Mouse (Mus musculus): ENCODE measurements around the gene Nup43. TPM values are rescaled to one million over a fixed set of nuclear protein-coding genes. Genes with fewer than 3 reads are reported as not detected.

Gene Nup43
- total and polyA plus RNA-seq, 3 experiments: 52.9 to 64.7 TPM; not detected in 1

DNA sequence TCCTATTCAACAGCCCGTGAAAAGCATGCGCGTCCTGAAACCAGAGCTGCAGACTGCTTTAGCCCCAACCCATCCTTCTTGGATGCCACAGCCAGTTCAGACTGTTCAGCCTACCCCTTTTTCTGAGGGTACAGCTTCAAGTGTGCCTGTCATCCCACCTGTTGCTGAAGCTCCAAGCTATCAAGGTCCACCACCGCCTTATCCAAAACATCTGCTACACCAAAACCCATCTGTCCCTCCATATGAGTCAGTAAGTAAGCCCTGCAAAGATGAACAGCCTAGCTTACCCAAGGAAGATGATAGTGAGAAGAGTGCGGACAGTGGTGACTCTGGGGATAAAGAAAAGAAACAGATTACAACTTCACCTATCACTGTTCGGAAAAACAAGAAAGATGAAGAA, 35.3 kb downstream of the Nup43 start:
- Histone ChIP-seq H3K4me3 (ENCODE audit: control insufficient read depth in 1 of 2, insufficient read depth in 1 of 2, low read depth in 2 of 2, low read length in 2 of 2) (no peak overlapping the region), H3K79me2 (ENCODE audit: control insufficient read depth, insufficient read depth, low read length, poor library complexity) (no peaks in the 10 kb centered on the region; the same call in 1 of the 2 replicates), H3K9me3 (replicated peaks; ENCODE audit: insufficient read depth, low read length) (no peaks in the 10 kb centered on the region), H3K9ac (ENCODE audit: control insufficient read depth, low read depth, low read length, poor library complexity, severe bottlenecking) (no peak overlapping the region), H3K36me3 (ENCODE audit: control insufficient read depth in 1 of 2, insufficient read depth in 2 of 2, low read length in 2 of 2) (peaks cover 6 to 34% of the 10 kb centered on the region in 2 experiments), H3K27me3 (ENCODE audit: control insufficient read depth in 1 of 2, insufficient read depth in 2 of 2, low read length in 2 of 2) (no peaks in the 10 kb centered on the region), H3K27ac (ENCODE audit: control insufficient read depth, low read depth, low read length) (no peak overlapping the region), H3K4me1 (ENCODE audit: control insufficient read depth in 1 of 2, insufficient read depth in 2 of 2, low read length in 2 of 2) (peaks cover 3 to 5% of the 10 kb centered on the region in 2 experiments; a peak in 2 of 4 replicates)
- TF ChIP-seq MEF2A (IDR thresholded peaks at IDR 0.05; ENCODE audit: extremely low read depth, insufficient replicate concordance, low read depth, low read length, poor library complexity, severe bottlenecking) (no peak), ZNF384 (IDR thresholded peaks at IDR 0.05; ENCODE audit: low read depth, low read length) (no peak), TCF12 (IDR thresholded peaks at IDR 0.05; ENCODE audit: low read depth, low read length) (no peak), ZMIZ1 (IDR thresholded peaks at IDR 0.05; ENCODE audit: low read depth, low read length) (no peak), KAT2A (conservative IDR thresholded peaks at IDR 0.05; ENCODE audit: low read depth, low read length) (no peak), BHLHE40 (IDR thresholded peaks at IDR 0.05; ENCODE audit: borderline replicate concordance, low read depth, low read length) (no peak), E2F4 (IDR thresholded peaks at IDR 0.05; ENCODE audit: borderline replicate concordance, low read depth, low read length) (no peak), CHD1 (IDR thresholded peaks at IDR 0.05; ENCODE audit: low read depth, low read length) (no peak), NELFE (IDR thresholded peaks at IDR 0.05; ENCODE audit: low read depth, low read length) (no peak), TAL1 (IDR thresholded peaks at IDR 0.05; ENCODE audit: low read length) (no peak), CTCF (IDR thresholded peaks at IDR 0.05 in 2 of 3, conservative IDR thresholded peaks at IDR 0.05 in 1 of 3; ENCODE audit: control insufficient read depth in 1 of 3, insufficient read depth in 1 of 3, low read depth in 2 of 3, low read length in 3 of 3, poor library complexity in 1 of 3, severe bottlenecking in 1 of 3) (no peak), RAD21 (IDR thresholded peaks at IDR 0.05; ENCODE audit: low read depth, low read length) (no peak), MXI1 (IDR thresholded peaks at IDR 0.05; ENCODE audit: low read depth, low read length) (no peak), ETS1 (IDR thresholded peaks at IDR 0.05; ENCODE audit: low read depth, low read length) (no peak), USF1 (IDR thresholded peaks at IDR 0.05; ENCODE audit: low read depth, low read length) (no peak), ZKSCAN1 (IDR thresholded peaks at IDR 0.05; ENCODE audit: low read depth, low read length) (no peak), GABPA (IDR thresholded peaks at IDR 0.05; ENCODE audit: low read depth, low read length) (no peak), JUND (IDR thresholded peaks at IDR 0.05; ENCODE audit: low read depth, low read length) (no peak), POLR2AphosphoS2 (IDR thresholded peaks at IDR 0.05; ENCODE audit: low read length) (no peak)
- no peak for DNase-seq (ENCODE audit: low read depth, low spot score)

DNA sequence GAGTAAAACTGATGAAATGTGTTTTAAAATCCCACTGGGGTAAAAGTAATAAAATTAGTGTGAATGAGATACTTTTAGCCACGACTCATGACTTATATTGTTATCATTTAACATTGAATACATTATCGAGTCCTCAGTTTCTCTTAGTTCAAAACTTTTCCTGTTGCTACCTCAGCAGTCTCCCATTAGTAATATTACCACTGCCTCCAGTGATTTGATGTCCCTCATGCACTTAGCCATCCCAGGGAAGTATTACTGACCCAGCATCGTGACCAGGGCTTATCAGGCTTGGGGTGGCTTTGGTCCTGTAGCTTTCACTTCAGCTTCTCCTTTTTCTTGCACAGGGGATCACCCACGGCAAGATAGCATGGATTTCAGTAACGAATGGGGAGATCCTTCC, 42.8 kb downstream of the Nup43 start:
- no peaks in the 10 kb centered on the region for H3K79me2 ChIP-seq (ENCODE audit: control insufficient read depth, insufficient read depth, low read length, poor library complexity)
- no peak for TF ChIP-seq TBP (IDR thresholded peaks at IDR 0.05; ENCODE audit: low read depth, low read length)
- TF ChIP-seq MAFK (IDR thresholded peaks at IDR 0.05; ENCODE audit: borderline replicate concordance, low read depth, low read length): no peak
- TF ChIP-seq ZKSCAN1 (IDR thresholded peaks at IDR 0.05; ENCODE audit: low read depth, low read length): no peak
- no peak for TF ChIP-seq NRF1 (IDR thresholded peaks at IDR 0.05; ENCODE audit: insufficient read depth, low read depth, low read length, poor library complexity, severe bottlenecking)
- TF ChIP-seq MXI1 (IDR thresholded peaks at IDR 0.05; ENCODE audit: low read depth, low read length): no peak
- no peaks in the 10 kb centered on the region for H3K9me3 ChIP-seq (replicated peaks; ENCODE audit: insufficient read depth, low read length)
- no peak overlapping the region for H3K27ac ChIP-seq (ENCODE audit: control insufficient read depth, low read depth, low read length)
- no peak overlapping the region for H3K9ac ChIP-seq (ENCODE audit: control insufficient read depth, low read depth, low read length, poor library complexity, severe bottlenecking)
- H3K4me1 ChIP-seq (ENCODE audit: control insufficient read depth in 1 of 2, insufficient read depth in 2 of 2, low read length in 2 of 2): no peaks in the 10 kb centered on the region; a peak in 1 of 4 replicates
- peaks cover 0 to 43% of the 10 kb centered on the region in 2 experiments; a peak in 2 of 4 replicates for H3K36me3 ChIP-seq (ENCODE audit: control insufficient read depth in 1 of 2, insufficient read depth in 2 of 2, low read length in 2 of 2)
- DNase-seq (ENCODE audit: low read depth, low spot score): no peak
- H3K27me3 ChIP-seq (ENCODE audit: control insufficient read depth in 1 of 2, insufficient read depth in 2 of 2, low read length in 2 of 2): no peaks in the 10 kb centered on the region
- no peak overlapping the region for H3K4me3 ChIP-seq (ENCODE audit: control insufficient read depth in 1 of 2, insufficient read depth in 1 of 2, low read depth in 2 of 2, low read length in 2 of 2)
